Mouse (Mus musculus): ENCODE measurements around the gene Zfp764. TPM values are rescaled to one million over a fixed set of nuclear protein-coding genes. Genes with fewer than 3 reads are reported as not detected.
"Not testable (repeated sequence)": the region's sequence is repeated elsewhere in the genome, so short reads cannot be mapped to it uniquely, and the experiment has no call there.

Zfp764 gene
- total RNA-seq, 1 experiment, result 3.3 TPM

DNA sequence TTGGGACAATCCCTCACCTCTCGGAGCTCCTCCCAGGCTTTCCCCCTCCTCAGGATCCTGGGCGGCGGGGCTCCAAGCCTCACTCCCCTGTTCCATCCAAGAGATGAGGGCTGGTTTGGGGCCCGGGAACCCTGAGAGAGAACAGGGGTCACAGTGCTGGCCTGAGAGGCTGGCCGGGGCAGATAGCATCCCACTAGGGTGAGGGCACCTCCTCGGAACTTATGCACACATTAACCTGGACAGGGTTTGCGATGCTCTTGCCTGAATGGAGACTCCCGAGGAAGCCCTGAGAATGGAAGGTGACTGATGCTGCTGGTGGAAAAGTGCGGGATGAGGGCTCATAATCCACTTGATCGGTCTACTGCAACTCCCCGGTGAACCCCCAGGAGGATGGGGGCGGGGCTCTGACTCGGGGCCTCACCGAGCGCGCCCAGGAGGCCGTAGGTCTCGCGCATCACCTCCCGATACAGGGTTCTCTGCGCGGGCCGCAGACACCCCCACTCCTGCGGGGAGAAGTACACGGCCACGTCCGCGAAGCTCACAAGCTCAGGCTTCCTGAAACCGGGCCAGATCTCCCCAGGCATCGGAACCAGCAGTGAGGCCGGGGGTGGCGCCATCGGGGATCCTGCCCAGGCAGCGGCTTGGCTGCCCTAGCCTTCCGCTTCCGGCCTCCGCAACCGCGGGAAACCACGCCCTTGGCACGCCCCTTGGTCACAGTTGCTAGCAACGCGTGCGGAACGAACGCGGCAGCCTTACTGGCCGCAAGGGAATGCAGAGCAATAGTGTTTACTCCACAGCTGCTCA is 15.0 kb upstream of the Zfp764 start, which contains the start of gene Zfp688:
Gene Zfp688, minus strand, starts transcription at position 681 of the 804 bp plus-strand sequence.
- in situ Hi-C loops (cut with MboI; ENCODE audit: low sequenced_read_pairs in 2 of 2, unreplicated experiment in 2 of 2), result no loop called here
- Histone ChIP-seq H3K9ac (ENCODE audit: insufficient read depth, low read depth, low read length, poor library complexity, severe bottlenecking) (peak within 1 kb of the TSS; percentile 92), H3K9me3 (ENCODE audit: control insufficient read depth, insufficient read depth, low read depth, low read length) (no peaks in the 10 kb centered on the region), H3K27ac (ENCODE audit: insufficient read depth, low read depth, low read length, poor library complexity, severe bottlenecking) (no peak within 1 kb of the TSS; the same call in 1 of the 2 replicates), H3K4me1 (ENCODE audit: control insufficient read depth in 2 of 2, insufficient read depth in 2 of 2, low read length in 2 of 2, poor library complexity in 1 of 2) (no peaks in the 10 kb centered on the region), H3K36me3 (ENCODE audit: control insufficient read depth, insufficient read depth, low read length, poor library complexity, severe bottlenecking) (peaks cover 5% of the 10 kb centered on the region; the same call in 1 of the 2 replicates), H3K4me3 (ENCODE audit: insufficient read depth in 1 of 2, low read depth in 1 of 2, low read length in 2 of 2, poor library complexity in 1 of 2, severe bottlenecking in 1 of 2) (peak within 1 kb of the TSS; percentile 86 to 97)
- TF ChIP-seq HCFC1 (IDR thresholded peaks at IDR 0.05; ENCODE audit: borderline replicate concordance, insufficient read depth, low read length), result peak; percentile 58; the same call in 1 of the 2 replicates
- no peak for TF ChIP-seq ZC3H11A (IDR thresholded peaks at IDR 0.05; ENCODE audit: borderline replicate concordance, low read depth, low read length)
- peak; percentile 77 for DNase-seq (ENCODE audit: low read depth, low spot score)

GRCm38 (mm10) chr7:127411418-127411817 is 4.8 kb upstream of the Zfp764 start:
- TF ChIP-seq ZNF384 (IDR thresholded peaks at IDR 0.05; ENCODE audit: low read depth, low read length) (no peak), HCFC1 (IDR thresholded peaks at IDR 0.05; ENCODE audit: borderline replicate concordance, insufficient read depth, low read length) (no peak), ZC3H11A (IDR thresholded peaks at IDR 0.05; ENCODE audit: borderline replicate concordance, low read depth, low read length) (no peak), CHD2 (IDR thresholded peaks at IDR 0.05; ENCODE audit: low read depth, low read length) (no peak)
- no peaks in the 10 kb centered on the region for H3K9me3 ChIP-seq (ENCODE audit: control insufficient read depth, insufficient read depth, low read depth, low read length)
- in situ Hi-C loops (cut with MboI; ENCODE audit: low sequenced_read_pairs in 2 of 2, unreplicated experiment in 2 of 2), result no loop called here
- H3K36me3 ChIP-seq (ENCODE audit: control insufficient read depth, insufficient read depth, low read length, poor library complexity, severe bottlenecking), result no peaks in the 10 kb centered on the region
- no peak overlapping the region for H3K4me3 ChIP-seq (ENCODE audit: insufficient read depth in 1 of 2, low read depth in 1 of 2, low read length in 2 of 2, poor library complexity in 1 of 2, severe bottlenecking in 1 of 2)
- H3K4me1 ChIP-seq (ENCODE audit: control insufficient read depth in 2 of 2, insufficient read depth in 2 of 2, low read length in 2 of 2, poor library complexity in 1 of 2), result no peaks in the 10 kb centered on the region
- H3K27ac ChIP-seq (ENCODE audit: insufficient read depth, low read depth, low read length, poor library complexity, severe bottlenecking), result no peak overlapping the region
- H3K9ac ChIP-seq (ENCODE audit: insufficient read depth, low read depth, low read length, poor library complexity, severe bottlenecking), result no peak overlapping the region
- no peak for DNase-seq (ENCODE audit: low read depth, low spot score)

GRCm38 (mm10) chr7:127404101-127404500 is 2.5 kb downstream of the Zfp764 start:
- H3K9me3 ChIP-seq (ENCODE audit: control insufficient read depth, insufficient read depth, low read depth, low read length); H3K9ac ChIP-seq (ENCODE audit: insufficient read depth, low read depth, low read length, poor library complexity, severe bottlenecking); H3K4me3 ChIP-seq (ENCODE audit: insufficient read depth in 1 of 2, low read depth in 1 of 2, low read length in 2 of 2, poor library complexity in 1 of 2, severe bottlenecking in 1 of 2); H3K27ac ChIP-seq (ENCODE audit: insufficient read depth, low read depth, low read length, poor library complexity, severe bottlenecking); H3K36me3 ChIP-seq (ENCODE audit: control insufficient read depth, insufficient read depth, low read length, poor library complexity, severe bottlenecking); in situ Hi-C loops (cut with MboI; ENCODE audit: low sequenced_read_pairs in 2 of 2, unreplicated experiment in 2 of 2); DNase-seq (ENCODE audit: low read depth, low spot score); H3K4me1 ChIP-seq (ENCODE audit: control insufficient read depth in 2 of 2, insufficient read depth in 2 of 2, low read length in 2 of 2, poor library complexity in 1 of 2): not testable (repeated sequence)

- in situ Hi-C loops (cut with MboI; ENCODE audit: low sequenced_read_pairs in 2 of 2, unreplicated experiment in 2 of 2), result no loop called here
Measured at GRCm38 (mm10) chr7:127402980-127403379, 3.6 kb downstream of the Zfp764 start.

DNA sequence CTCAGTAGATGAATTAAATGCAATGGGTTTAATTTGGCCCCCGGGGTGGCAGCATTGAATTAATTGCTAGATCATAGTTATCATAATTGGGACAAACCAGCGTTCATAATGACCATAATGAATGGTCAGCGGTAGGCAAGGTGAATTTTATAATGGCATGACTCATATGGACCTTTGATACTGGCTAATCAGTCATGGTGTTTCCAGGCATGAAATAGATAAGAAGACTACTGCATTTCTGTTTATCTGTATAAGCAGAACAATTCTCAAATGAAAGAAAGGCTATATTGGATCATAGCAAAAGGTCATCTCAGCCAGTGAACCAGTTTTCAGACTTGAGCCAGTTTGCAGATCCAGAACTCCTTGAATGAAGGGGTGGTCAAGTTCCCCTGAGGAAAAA is 6.3 kb downstream of the Zfp764 start:
- in situ Hi-C loops (cut with MboI; ENCODE audit: low sequenced_read_pairs in 2 of 2, unreplicated experiment in 2 of 2), result no loop called here

More at GRCm38 (mm10) chr7:127402980-127403379, 3.6 kb downstream of the Zfp764 start:
- Histone ChIP-seq H3K9ac (ENCODE audit: insufficient read depth, low read depth, low read length, poor library complexity, severe bottlenecking) (no peak overlapping the region), H3K27ac (ENCODE audit: insufficient read depth, low read depth, low read length, poor library complexity, severe bottlenecking) (no peak overlapping the region), H3K9me3 (ENCODE audit: control insufficient read depth, insufficient read depth, low read depth, low read length) (no peaks in the 10 kb centered on the region), H3K4me1 (ENCODE audit: control insufficient read depth in 2 of 2, insufficient read depth in 2 of 2, low read length in 2 of 2, poor library complexity in 1 of 2) (no peaks in the 10 kb centered on the region), H3K4me3 (ENCODE audit: insufficient read depth in 1 of 2, low read depth in 1 of 2, low read length in 2 of 2, poor library complexity in 1 of 2, severe bottlenecking in 1 of 2) (no peak overlapping the region), H3K36me3 (ENCODE audit: control insufficient read depth, insufficient read depth, low read length, poor library complexity, severe bottlenecking) (no peaks in the 10 kb centered on the region)
- DNase-seq (ENCODE audit: low read depth, low spot score), result no peak
- TF ChIP-seq MAFK (IDR thresholded peaks at IDR 0.05; ENCODE audit: insufficient read depth, low read depth, low read length) (no peak), ZNF384 (IDR thresholded peaks at IDR 0.05; ENCODE audit: low read depth, low read length) (no peak), HCFC1 (IDR thresholded peaks at IDR 0.05; ENCODE audit: borderline replicate concordance, insufficient read depth, low read length) (no peak), ZC3H11A (IDR thresholded peaks at IDR 0.05; ENCODE audit: borderline replicate concordance, low read depth, low read length) (no peak), CHD2 (IDR thresholded peaks at IDR 0.05; ENCODE audit: low read depth, low read length) (no peak)

More for the DNA sequence above, 6.3 kb downstream of the Zfp764 start:
- H3K36me3 ChIP-seq (ENCODE audit: control insufficient read depth, insufficient read depth, low read length, poor library complexity, severe bottlenecking), result no peaks in the 10 kb centered on the region
- H3K27ac ChIP-seq (ENCODE audit: insufficient read depth, low read depth, low read length, poor library complexity, severe bottlenecking), result no peak overlapping the region
- no peaks in the 10 kb centered on the region; a peak in 1 of 4 replicates for H3K4me1 ChIP-seq (ENCODE audit: control insufficient read depth in 2 of 2, insufficient read depth in 2 of 2, low read length in 2 of 2, poor library complexity in 1 of 2)
- H3K4me3 ChIP-seq (ENCODE audit: insufficient read depth in 1 of 2, low read depth in 1 of 2, low read length in 2 of 2, poor library complexity in 1 of 2, severe bottlenecking in 1 of 2), result no peak overlapping the region
- no peak for TF ChIP-seq ZNF384 (IDR thresholded peaks at IDR 0.05; ENCODE audit: low read depth, low read length)
- TF ChIP-seq CHD2 (IDR thresholded peaks at IDR 0.05; ENCODE audit: low read depth, low read length), result no peak
- TF ChIP-seq HCFC1 (IDR thresholded peaks at IDR 0.05; ENCODE audit: borderline replicate concordance, insufficient read depth, low read length), result no peak
- TF ChIP-seq MAFK (IDR thresholded peaks at IDR 0.05; ENCODE audit: insufficient read depth, low read depth, low read length), result no peak
- no peak for TF ChIP-seq ZC3H11A (IDR thresholded peaks at IDR 0.05; ENCODE audit: borderline replicate concordance, low read depth, low read length)
- no peaks in the 10 kb centered on the region for H3K9me3 ChIP-seq (ENCODE audit: control insufficient read depth, insufficient read depth, low read depth, low read length)
- no peak for DNase-seq (ENCODE audit: low read depth, low spot score)
- no peak overlapping the region for H3K9ac ChIP-seq (ENCODE audit: insufficient read depth, low read depth, low read length, poor library complexity, severe bottlenecking)
